Mouse (Mus musculus): Measurements from ENCODE around the gene Olfr222.
"Not testable (repeated sequence)": the region's sequence is repeated elsewhere in the genome, so short reads cannot be mapped to it uniquely, and the experiment has no call there.

Gene Olfr222

DNA sequence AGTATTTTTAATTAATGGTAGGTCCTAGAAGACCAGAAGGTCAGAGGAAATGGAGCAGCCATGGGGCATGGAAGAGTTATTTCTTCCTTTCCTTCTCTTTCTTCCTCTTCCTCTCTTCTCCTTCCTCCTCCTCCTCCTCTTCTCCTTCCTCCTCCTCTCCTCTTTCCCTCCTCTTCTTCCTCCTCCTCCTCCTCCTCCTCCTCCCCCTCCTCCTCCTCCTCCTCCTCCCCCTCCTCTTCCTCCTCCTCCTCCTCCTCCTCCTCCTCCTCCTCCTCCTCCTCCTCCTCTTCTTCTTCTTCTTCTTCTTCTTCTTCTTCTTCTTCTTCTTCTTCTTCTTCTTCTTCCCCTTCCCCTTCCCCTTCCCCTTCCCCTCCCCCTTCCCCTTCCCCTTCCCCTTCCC lies at the start of gene Olfr222:
Gene Olfr222, minus strand, starts transcription at position 101 of the 400 bp plus-strand sequence.
- in situ Hi-C loops (cut with MboI, MseI) = not testable (repeated sequence)

DNA sequence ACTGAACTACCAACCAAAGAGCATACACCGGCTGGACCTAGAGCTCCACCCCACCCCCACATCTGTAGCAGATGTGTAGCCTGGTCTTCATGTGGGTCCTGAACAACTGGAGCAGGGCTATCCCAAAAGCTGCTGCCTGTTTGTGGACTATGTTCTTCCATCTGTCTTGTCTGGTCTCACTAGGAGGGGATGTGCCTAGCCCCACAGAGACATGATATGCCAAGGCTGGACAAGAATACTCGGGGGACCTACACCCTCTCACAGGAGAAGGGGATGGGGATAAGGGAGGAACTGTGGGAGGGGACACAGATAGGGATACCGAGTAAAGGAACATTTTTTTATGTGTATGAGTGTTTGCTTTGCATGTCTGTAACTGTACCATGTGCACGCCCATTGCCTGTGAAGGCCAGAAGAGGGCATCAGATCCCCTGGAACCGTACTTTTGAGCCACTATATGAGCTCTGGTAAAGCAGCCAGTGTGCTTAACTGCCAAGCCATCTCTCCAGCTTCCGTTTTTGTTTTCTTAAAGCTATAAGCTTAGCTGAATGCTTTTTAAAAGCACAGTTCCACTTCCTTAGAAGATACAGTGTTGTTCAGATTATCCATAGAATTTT lies 48.1 kb upstream of the Olfr222 start:
- in situ Hi-C loops (cut with MboI, MseI) = loop anchor here (5.0 kb wide), 1 partner anchor 108 kb away; no protein-coding TSS in a partner anchor

GRCm38 (mm10) chr11:59622214-59622613 lies 46.2 kb upstream of the Olfr222 start:
- in situ Hi-C loops (cut with MboI, MseI) = loop anchor here (5.0 kb wide), 1 partner anchor 110 kb away; no protein-coding TSS in a partner anchor

DNA sequence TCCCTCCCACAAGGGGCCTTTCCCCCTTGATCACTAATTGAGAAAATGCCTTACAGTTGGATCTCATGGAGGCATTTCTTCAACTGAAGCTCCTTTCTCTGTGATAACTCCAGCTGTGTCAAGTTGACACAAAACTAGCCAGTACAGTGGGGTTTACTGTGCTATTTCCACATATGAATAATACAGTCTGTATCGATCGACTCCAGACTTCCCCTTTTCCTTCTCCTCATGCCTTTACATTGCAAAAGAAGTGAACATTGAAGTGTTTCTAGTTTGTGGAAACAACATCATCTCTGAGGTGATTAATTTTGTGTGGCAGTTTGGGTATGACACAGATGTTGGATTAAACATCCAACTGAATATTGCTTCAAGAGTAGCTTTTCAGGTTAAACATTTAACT lies 41.0 kb upstream of the Olfr222 start:
- in situ Hi-C loops (cut with MboI, MseI) = not testable (repeated sequence)

DNA sequence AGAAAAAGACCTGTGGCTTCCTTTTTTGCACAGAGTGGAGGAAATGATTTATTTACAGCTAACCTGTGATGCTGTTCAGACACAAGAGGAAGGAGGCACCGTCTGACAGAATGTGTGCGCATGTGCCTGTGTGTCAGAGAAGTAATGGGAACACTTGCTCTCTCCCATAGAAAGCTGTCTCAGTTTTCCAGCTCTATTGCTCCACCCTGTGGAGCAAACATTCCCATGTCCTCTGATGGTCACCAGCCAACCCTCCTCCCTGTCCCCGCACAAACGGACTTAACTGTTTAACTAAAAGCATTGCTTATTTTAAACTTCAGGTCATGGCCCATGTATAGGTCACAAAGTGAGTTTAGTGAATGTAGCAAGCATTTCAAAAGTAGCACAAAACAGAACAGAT lies 38.1 kb upstream of the Olfr222 start:
- in situ Hi-C loops (cut with MboI, MseI) = no loop called here

GRCm38 (mm10) chr11:59611646-59612045 lies 35.6 kb upstream of the Olfr222 start:
- in situ Hi-C loops (cut with MboI, MseI) = no loop called here

DNA sequence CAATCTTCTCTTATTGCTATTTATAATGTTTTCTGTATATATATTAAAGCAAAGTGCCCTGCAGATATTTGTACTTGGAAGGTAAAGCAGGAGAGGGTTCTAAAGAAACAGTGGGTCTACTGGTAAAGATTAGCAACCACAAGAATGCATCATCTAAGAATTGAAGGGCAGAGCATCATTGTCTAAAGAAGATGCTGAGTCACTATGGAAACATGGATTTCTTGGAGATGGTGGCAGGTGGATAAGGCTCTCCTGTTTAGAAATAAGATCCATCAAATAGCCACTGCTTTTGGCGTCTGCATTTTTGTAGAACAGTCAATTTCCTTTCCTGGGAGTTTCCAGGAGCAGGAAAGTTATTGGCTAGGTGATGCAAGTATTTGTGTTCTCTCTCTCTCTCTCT lies 26.3 kb upstream of the Olfr222 start:
- in situ Hi-C loops (cut with MboI, MseI) = no loop called here

DNA sequence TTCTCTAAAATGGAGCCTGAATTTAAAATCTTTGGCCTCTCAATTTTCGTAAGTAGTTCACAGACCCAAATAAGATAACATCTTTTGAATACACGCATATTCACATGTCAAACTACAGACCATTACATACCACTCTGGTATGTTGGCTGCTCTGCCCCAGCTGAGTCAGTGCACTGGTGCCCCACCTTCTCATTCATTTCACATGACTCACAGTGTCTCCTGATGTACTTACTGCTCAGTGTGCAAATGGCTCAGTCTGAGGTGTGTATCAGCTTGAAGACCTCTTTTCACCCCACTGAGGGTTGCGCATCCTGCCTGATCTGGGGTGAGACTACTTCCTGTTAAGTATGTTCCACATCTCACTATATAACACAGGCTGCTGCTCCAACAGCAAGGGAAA lies 24.8 kb upstream of the Olfr222 start:
- in situ Hi-C loops (cut with MboI, MseI) = no loop called here

DNA sequence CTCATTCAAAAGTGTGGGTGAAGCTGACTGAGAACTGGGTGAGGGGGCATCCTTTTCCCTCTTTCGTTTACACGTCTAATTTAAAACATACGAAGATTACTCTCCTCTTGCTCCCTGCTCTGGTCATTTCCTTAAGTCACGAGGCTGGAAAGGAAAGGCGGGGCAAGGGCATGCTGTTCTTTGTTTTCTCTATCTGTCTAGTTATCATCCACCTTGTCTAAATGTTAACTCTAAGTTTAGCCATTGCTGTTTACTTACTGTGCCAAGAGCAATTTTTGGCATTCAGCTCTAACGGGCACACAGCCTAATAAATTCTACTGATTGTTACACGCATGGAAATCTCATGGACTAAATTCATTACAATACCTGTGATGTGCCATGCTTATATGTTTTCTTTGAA lies 23.2 kb upstream of the Olfr222 start:
- in situ Hi-C loops (cut with MboI, MseI) = no loop called here

DNA sequence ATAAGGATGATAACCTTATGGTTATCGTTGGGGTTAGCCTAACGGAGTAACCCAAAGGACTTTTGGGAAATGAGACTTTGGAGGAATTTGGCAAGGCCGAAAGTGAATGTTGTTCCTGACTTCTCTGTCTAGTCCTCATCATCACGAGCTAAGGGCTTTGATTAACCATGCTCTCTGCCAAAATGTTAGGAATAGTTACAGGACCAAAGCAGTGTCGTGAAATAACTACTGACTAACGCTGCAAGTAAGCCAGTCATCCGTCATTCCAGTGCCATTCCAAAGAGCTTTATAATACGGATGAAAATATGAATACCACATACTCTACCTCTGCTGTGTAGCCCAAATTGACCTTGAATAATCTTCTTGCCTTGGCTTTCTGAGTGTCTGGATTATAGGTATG lies 20.9 kb upstream of the Olfr222 start:
- in situ Hi-C loops (cut with MboI, MseI) = no loop called here

GRCm38 (mm10) chr11:59596091-59596490 lies 20.1 kb upstream of the Olfr222 start:
- in situ Hi-C loops (cut with MboI, MseI) = no loop called here

DNA sequence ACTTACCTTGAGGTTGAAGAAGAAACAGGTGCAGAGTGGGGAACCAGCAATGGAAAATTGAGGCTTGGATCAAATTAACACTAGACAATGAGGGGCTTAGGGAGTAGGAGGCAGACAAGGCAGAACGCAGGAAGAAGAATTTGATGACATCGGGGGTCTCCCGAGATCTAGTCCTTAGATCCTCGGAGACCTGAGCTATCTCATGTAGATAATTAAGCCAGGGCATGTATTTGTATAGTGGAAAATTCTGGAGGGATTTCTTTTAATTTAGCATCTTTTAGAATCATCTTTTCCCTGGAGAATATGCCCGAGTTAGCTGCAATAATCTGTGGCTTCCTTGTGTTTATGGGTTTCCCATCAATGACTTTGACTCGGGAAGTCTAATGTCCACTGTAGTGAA lies 17.2 kb upstream of the Olfr222 start, which contains the start of gene Olfr223:
Gene Olfr223, minus strand, starts transcription at position 101 of the 400 bp plus-strand sequence.
- in situ Hi-C loops (cut with MboI, MseI) = no loop called here

- in situ Hi-C loops (cut with MboI, MseI) = no loop called here
Measured at GRCm38 (mm10) chr11:59589496-59589895, 13.5 kb upstream of the Olfr222 start.

- in situ Hi-C loops (cut with MboI, MseI) = no loop called here
Measured at GRCm38 (mm10) chr11:59584539-59584938, 8.5 kb upstream of the Olfr222 start.

DNA sequence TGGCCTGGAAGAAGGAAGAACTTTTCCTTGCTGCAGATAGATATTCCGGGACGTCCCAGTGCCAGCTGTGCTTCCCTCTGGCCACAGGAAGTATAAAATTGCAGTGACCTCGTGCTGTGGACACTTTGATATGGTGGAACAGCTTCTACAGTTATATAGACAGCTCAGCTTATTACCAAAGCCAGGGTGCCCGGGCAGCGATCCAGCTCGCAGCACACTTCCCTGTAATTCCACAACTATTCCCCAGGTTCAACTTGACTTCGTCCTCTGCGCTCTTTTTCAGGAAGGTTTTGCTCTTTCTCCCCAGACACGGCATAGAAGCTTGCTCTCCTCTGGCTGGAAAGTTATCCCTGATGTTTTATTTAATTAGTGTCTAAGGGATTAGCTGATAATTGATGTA lies 309 bp downstream of the Olfr222 start:
- in situ Hi-C loops (cut with MboI, MseI) = no loop called here

GRCm38 (mm10) chr11:59569306-59569705 lies 6.7 kb downstream of the Olfr222 start:
- in situ Hi-C loops (cut with MboI, MseI) = no loop called here

- in situ Hi-C loops (cut with MboI, MseI) = no loop called here
Measured at GRCm38 (mm10) chr11:59562837-59563236, 13.2 kb downstream of the Olfr222 start.

- in situ Hi-C loops (cut with MboI, MseI) = no loop called here
Measured at GRCm38 (mm10) chr11:59562336-59562735, 13.7 kb downstream of the Olfr222 start.

DNA sequence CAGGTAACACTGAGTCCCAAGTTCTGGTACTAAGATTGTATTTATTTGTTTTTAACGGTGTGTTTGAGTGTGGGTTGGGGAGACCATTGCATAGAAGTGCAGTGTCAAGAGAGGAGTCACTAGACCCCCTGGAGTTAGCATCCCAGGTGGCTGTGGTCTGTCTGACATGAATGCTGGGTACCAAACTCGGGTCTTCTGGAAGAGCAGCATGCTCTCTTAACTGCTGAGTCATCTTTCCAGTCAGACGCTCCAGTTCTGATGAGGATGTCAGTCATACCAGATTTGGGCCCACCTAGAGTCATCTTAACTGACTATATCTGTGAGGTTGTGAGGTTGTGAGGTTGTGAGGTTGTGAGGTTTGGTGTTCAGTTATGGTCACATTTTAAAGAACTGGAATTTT lies 15.1 kb downstream of the Olfr222 start:
- in situ Hi-C loops (cut with MboI, MseI) = no loop called here

DNA sequence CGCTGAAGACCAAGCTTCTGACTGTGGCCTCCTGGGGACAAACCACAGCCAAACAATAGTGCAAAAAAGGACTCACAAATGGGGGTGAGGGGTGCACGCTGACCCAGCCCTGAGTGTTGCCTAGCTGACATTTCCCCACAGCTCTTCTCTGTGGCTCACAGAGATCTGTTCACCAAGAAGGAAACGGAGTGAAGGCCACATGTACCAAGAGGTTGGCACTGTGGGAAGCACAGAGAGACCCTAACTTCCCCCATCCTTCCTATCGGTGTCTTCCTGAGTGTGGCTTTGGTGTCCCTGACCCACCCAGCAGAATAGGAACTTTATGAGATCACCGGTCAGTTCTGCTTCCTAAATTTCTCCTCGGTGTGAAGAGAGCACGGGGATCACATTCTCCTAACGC lies 21.5 kb downstream of the Olfr222 start:
- in situ Hi-C loops (cut with MboI, MseI) = no loop called here

DNA sequence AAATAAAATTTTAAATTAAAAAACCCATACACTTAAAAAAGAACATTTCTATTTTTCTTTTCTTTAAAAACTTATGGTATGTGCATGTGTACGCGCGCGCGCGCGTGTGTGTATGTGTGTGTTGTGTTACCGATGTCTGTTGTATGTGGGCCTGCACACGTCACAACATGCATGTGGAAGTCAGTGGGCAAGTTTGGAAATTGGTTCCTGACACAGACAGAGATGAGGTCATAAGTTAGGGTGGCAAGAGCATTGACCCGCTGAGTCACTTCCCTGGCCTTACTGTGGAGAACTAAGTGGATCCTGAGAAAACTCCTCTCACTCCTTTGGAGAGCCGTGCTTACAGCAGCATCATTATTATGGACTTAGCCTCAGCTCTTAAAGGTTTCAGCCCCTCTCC lies 21.9 kb downstream of the Olfr222 start:
- in situ Hi-C loops (cut with MboI, MseI) = no loop called here

- in situ Hi-C loops (cut with MboI, MseI) = no loop called here
Measured at GRCm38 (mm10) chr11:59544005-59544404, 32.0 kb downstream of the Olfr222 start.

DNA sequence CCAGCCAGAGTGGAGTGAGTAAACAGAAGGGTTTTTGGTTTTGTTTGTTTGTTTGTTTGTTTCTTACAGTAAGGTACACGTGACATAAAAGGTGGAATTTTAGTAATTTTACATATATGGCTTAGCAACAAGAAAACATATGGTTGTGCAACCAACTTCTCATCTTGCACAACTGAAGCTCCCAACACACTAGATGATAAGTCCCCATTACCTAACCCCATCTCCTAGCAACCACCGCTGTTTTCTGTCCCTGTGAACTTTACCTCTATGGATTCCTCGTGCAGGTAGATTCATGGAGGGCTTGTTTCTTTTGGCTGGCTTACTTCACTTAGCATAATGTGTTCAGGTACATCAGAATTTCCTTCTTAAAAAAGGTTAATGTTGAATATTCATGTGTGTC lies 32.7 kb downstream of the Olfr222 start:
- in situ Hi-C loops (cut with MboI, MseI) = no loop called here

DNA sequence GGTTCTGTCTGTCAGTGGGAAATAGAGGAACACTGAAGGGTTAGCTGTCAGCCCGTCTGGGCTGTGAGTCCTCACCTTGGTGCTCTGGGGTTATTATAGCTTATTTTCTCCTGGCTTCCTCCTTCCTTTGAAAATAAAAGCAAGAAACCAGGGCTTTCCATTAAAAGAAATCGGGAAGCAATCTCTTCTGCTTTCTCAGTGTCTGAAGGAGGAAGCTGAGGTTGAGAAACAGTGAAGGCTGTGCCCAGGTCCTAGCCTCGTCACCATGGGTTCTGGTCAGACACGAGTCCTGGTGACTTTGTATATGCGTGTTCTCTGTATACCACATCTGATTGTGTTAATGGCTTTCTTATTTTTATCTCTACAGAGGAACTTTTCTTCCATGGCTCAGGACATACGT lies 33.6 kb downstream of the Olfr222 start:
- in situ Hi-C loops (cut with MboI, MseI) = no loop called here

Measured in T-helper 1 cell (primary cell).